Mouse (Mus musculus) right cerebral cortex, postnatal 14 days (tissue): ENCODE data around the gene Fam19a1.

Experiments used
- DNase-seq: peaks from one replicate; pipeline ENCODE4 v3.0.0; 2022

The Fam19a1 gene

GRCm38 (mm10) chr6:96266456-96266855 is 153.5 kb downstream of the Fam19a1 start:
- DNase-seq = no peak

GRCm38 (mm10) chr6:96268788-96269187 is 155.8 kb downstream of the Fam19a1 start:
- DNase-seq = no peak

GRCm38 (mm10) chr6:96270436-96270835 is 157.5 kb downstream of the Fam19a1 start:
- DNase-seq = no peak

- no peak for DNase-seq
These were observed 170.8 kb downstream of the Fam19a1 start for GRCm38 (mm10) chr6:96283731-96284130.

GRCm38 (mm10) chr6:96284590-96284989 is 171.6 kb downstream of the Fam19a1 start:
- DNase-seq = no peak

- DNase-seq = no peak
These were observed 173.3 kb downstream of the Fam19a1 start for GRCm38 (mm10) chr6:96286276-96286675.

GRCm38 (mm10) chr6:96287377-96287776 is 174.4 kb downstream of the Fam19a1 start:
- no peak for DNase-seq

- no peak for DNase-seq
These were observed 176.7 kb downstream of the Fam19a1 start for GRCm38 (mm10) chr6:96289672-96290071.

GRCm38 (mm10) chr6:96347491-96347890 is 234.5 kb downstream of the Fam19a1 start:
- no peak for DNase-seq

- DNase-seq = peak; percentile 18
These were observed 236.6 kb downstream of the Fam19a1 start for GRCm38 (mm10) chr6:96349446-96350025.

- DNase-seq = no peak
These were observed 256.6 kb downstream of the Fam19a1 start for GRCm38 (mm10) chr6:96369544-96369943.

GRCm38 (mm10) chr6:96372848-96373247 is 259.9 kb downstream of the Fam19a1 start:
- no peak for DNase-seq

GRCm38 (mm10) chr6:96373274-96373673 is 260.3 kb downstream of the Fam19a1 start:
- DNase-seq = no peak

GRCm38 (mm10) chr6:96376773-96377172 is 263.8 kb downstream of the Fam19a1 start:
- no peak for DNase-seq

GRCm38 (mm10) chr6:96379229-96379628 is 266.3 kb downstream of the Fam19a1 start:
- DNase-seq = no peak

- no peak for DNase-seq
These were observed 271.5 kb downstream of the Fam19a1 start for GRCm38 (mm10) chr6:96384441-96384840.

GRCm38 (mm10) chr6:96418866-96419265 is 305.9 kb downstream of the Fam19a1 start:
- no peak for DNase-seq

GRCm38 (mm10) chr6:96419704-96420382 is 306.9 kb downstream of the Fam19a1 start:
- no peak for DNase-seq

- no peak for DNase-seq
These were observed 307.6 kb downstream of the Fam19a1 start for GRCm38 (mm10) chr6:96420515-96420914.

- DNase-seq = no peak
These were observed 316.4 kb downstream of the Fam19a1 start for GRCm38 (mm10) chr6:96429390-96429789.

GRCm38 (mm10) chr6:96432397-96432796 is 319.4 kb downstream of the Fam19a1 start:
- DNase-seq = no peak

GRCm38 (mm10) chr6:96433896-96434295 is 320.9 kb downstream of the Fam19a1 start:
- DNase-seq = no peak

- DNase-seq = no peak
These were observed 322.6 kb downstream of the Fam19a1 start for GRCm38 (mm10) chr6:96435545-96435944.

- DNase-seq = no peak
These were observed 324.9 kb downstream of the Fam19a1 start for GRCm38 (mm10) chr6:96437814-96438213.

GRCm38 (mm10) chr6:96439419-96439818 is 326.5 kb downstream of the Fam19a1 start:
- DNase-seq = no peak
